Mouse (Mus musculus) adrenal gland, adult 8-10 months (tissue): ENCODE results near the gene Rpl11. TPM values are rescaled to one million over a fixed set of nuclear protein-coding genes. Genes with fewer than 3 reads are reported as not detected.
A peak's percentile ranks its signal among the peaks of the same experiment; 100 is the strongest.
"Not testable (repeated sequence)": the region's sequence is repeated elsewhere in the genome, so short reads cannot be mapped to it uniquely, and the experiment has no call there.

Experiments
- DNase-seq: peaks from one replicate; pipeline ENCODE4 v3.0.0; 2022
- total RNA-seq, 4 experiments: library from RNA; stranded (reverse); gene quantifications; 2 replicates each; pipeline ENCODE4 v1.2.4; 2022

Rpl11 gene
- total RNA-seq, 4 experiments from 2014 or later = 326 to 545 (median 424) TPM

DNA sequence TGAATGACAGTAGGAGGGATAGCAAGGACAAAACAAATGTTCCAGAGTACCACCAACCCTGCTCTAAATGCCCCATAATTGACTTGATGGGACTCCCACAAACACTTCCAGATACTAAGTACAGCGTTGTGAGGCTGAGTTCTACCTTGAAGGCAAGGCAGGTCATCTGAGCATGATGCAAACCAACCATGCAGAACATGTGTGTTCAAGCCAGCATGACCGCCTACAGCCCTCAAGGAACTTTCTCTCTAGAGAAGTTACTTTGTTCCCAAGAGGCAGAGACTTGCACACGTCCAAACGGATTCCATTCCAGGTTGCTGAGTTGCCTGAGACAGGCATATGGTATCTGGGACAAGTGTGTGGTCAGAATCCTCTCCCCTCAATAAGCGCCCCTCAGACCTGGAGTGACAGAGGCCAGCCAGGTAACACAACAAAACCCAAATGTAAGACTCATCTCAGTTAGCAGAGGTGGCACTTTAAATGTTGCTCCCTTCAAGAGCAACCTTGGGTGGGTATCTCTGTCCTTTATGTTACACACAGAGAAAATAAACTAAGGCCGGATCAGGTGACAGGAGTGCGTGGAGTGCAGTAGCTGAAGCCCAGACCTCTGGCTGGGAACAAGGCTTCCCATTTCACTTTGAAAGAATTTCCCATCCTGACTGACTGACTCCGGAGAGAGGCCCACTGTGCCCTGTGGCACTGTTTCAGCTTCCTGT, 25.7 kb downstream of the Rpl11 start:
- no peak for DNase-seq

DNA sequence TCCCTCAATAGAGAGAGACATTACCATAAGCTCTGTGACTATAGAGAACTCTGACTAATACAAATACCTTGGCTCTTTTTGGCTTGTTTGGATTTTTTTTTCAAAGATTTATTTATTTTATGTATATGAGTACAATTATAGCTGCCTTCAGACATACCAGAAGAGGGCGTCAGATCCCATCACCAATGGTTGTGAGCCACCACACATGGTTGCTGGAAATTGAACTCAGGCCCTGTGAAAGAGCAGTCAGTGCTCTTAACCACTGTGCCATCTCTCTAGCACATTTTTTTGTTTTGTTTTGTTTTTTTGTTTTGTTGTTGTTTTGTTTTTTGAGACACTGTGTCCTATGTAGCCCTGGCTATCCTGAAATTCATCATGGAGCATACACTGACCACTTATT, 27.9 kb downstream of the Rpl11 start:
- no peak for DNase-seq

DNA sequence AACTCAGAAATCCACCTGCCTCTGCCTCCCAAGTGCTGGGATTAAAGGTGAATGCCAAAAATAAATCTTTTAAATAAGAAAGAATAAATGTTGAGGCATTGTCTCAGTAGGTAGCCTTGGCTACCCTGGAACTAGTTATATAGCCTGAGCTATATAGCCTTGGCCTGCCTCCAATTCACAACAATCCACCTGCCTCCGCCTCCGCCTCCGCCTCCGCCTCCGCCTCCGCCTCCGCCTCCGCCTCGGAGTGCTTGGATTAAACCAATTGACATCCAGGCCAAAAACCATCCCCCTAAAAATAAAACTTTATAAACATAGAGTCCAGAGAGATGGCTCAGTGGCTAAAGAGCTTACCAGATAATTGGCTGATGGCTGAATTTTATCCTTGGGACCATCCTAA, 30.3 kb downstream of the Rpl11 start:
- no peak for DNase-seq

DNA sequence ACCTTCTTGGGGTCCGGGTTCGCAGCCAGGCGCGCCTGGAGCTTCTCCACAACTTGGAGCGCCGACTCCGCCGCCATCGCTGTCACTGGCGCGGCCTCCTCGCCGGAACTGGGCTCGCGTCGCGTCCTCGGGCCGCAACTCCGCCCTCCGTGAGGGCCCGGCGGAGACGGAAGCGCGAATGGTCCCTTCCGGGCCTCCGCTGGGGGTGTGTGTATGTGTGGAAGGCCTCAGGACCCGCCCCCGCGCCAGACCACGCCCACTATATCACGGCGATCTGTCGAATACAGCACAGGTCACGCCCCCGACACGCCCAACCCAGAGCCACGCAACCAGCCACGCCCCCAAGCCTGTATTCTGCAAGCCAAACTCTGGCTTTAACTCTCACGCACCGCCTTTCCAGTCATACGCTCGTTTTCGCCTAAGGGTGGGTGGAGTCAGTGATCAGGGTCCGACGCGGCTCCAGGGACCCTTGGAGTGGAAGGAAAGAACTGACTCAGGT, 31.6 kb downstream of the Rpl11 start, which contains the start of gene Eloa:
Eloa (minus strand) TSS at position 215 of the 499 bp plus-strand sequence.
- peak; percentile 100 for DNase-seq

DNA sequence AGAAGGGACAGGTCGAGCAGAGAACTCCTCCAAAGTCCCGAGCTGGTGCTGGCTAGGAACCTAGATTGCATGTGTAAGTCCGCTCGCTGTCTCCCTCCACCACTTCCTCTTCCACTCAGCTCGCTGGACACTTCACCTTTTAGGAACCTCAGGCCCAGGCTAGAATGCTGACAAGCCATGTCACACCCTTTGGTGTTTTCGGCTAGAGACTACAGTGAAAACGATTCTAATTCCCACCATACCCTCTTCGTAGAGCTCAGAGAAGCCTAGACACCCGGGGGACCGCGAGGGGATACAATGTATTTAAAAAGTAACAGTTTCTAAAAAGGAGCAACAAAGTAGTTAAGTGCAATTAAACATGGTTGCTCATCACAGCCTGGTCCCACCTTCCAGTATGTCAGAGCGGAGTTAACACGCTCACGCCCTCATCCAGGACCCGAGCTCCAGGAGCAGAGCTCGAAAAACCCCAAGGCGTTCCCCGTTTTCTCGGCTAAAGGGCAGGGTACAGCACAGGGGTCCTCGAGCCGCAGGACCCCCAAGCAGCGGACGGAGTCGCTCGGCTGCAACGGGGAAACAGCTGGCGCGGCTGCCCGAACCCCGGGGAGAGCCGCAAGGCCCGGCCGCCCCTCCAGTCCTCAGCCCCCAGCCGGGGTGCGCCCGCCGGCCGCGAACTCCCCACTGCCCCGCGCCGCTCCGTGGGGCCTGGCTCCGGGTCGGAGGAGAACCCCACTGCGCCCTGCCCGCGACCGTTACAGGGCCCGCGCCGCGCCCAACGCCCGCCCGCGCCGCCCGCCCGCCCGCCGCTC, 32.3 kb downstream of the Rpl11 start:
- DNase-seq = peak; percentile 18

DNA sequence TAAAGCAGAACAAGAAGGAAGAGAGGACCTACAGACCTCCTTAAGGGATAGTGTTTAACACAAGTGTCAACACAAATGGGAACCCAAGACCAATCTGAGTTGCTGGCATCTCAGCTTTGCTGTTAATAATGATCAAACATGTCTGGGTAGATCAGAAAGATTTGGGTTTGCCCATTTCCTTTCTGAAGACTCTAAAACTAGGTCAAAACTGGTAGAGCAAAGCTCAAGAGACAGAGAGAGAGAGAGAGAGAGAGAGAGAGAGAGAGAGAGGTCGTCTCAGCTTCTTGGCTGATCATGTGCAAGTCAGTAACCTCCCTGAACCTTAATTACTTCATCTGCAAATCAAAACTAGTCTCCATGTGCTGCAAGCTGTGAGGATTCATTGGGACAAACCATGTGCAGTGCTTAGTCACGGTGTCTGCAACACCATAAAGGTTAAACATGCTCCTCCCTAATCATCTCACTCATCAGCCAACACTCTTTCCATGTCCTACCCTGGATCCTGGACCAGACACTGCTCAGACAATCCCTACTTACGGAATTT, 37.1 kb downstream of the Rpl11 start:
- no peak for DNase-seq

DNA sequence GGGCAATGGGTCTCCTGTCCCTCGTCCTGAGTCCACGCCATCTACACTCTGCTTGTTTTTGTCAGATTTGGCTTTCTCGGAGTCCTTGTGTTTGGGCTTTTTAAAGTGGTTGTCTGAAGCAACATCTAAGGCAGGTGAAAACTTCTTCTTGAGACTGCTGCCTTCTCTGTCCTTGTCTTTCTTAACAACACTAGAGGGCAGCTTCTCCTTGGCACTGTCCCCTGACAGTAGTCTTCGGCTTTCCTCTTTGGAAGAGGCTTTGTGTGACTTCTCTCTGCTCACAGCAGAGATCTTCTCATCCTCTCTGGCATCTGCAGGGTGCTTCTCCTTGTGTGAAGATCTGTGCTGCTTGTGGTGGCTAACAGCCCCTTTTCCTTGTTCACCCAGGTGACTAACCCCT, 42.6 kb downstream of the Rpl11 start:
- no peak for DNase-seq

DNA sequence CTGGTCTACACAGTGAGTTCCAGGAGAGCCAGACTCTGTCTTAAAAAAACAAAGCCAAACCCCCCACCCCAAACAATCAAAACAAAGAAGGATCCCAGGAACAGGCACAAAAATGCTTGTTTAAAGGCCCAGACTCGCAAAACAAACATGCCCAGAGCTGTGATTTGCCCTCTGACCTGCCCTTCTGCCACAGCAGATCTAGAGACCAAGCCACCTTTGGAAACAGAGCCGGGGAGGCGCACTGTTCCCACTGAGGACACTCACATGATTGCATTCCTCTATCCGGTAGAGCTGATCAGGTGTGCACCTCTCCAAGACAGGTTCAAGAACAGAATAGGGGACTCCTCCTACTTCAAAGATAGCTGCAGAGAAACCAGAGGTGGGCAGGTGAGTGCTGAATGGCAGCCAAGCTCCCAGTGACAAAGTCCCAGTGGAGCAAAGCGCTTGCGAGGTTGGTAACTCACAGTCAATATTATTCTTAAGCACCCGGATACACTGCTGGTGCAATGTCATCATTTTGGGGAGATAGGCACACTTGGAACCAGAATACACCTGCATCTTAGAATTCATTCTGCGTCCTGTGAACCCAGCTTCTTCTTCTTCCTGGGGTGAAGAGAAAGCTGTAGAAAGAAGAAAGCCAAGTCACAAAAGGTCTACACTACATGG, 44.3 kb downstream of the Rpl11 start:
- DNase-seq = no peak

DNA sequence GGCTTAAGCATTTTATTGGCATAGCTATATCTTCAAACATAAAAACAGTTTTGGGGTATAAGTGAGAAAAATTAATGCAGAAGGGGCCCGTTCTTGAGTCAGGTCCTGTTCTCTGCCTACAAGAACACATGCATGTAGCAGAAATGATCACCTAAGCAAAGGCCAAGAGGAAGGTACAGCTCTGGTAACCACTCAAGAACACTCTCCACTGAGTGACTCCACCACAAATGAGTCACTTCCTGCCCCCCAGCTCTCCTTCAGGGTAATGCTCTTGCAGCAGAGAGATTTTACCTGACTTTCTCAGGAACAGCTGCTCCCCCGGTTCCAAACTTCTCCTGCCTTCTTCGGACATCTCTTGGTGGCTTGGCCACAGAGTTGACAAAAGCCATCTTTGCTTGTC, 46.4 kb downstream of the Rpl11 start:
- no peak for DNase-seq

DNA sequence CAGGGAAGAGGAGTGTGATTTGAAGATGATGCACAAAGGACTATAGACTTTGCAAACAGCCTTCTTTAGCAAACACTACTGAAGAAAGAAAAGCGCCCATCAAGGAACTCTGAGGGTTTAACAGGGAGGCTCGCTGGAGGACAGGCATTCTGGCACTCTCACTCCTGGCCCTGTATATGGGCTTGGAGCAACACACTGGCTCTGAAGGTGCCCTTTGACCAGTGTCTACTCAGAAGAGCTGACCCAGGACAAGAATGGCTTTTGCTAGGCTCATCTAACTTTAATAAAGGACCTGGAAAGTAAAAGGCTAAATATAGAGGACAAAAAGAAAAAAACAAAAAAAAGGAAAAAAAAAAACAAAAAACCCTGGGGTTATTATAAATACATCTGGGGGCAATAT, 48.3 kb downstream of the Rpl11 start:
- no peak for DNase-seq

DNA sequence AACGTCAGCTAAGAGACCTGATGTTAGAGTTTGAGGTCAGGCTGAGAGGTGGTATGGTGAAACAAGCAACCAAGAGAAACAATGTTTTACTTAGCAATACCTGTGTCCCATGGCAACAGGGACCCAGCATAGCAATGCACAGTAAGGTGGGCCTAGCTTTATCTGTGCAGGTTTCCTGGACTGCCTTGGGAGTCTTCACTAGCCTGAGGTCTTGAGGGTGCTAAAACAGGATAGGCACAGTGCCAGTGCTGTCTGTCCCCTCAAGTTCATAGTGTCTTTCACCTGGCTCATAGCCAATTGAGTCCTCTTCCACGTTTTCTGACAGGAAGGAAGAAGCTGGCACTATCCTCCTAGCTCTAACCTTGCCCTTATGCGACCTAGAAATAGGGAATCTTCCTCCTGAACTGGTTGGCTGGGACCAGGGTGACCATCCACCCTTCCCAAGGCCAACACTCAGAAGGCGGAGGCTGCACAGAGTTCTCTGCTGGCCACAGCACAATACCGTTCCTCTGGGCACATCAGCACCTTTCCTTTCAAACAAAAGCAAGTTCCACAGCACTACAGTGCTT, 49.0 kb downstream of the Rpl11 start:
- no peak for DNase-seq

DNA sequence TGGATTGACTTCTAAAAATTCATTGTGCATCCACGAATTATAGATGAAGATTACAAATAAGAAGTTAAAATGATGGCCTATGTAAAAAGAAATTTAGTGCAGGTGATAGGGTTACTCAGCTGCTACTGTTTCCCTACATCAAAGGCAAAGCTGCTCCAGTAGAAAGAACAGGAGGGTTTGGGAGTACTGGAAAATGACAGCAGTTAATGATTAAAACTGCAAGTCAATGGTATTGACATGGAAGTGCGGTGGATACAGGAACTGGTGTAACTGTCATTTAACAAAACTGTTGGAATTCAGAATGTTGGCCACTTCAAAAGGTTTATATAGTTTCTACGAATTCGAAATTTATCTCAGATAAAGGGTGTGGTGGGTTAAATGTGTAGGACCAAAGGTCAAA, 58.1 kb downstream of the Rpl11 start:
- DNase-seq = no peak

DNA sequence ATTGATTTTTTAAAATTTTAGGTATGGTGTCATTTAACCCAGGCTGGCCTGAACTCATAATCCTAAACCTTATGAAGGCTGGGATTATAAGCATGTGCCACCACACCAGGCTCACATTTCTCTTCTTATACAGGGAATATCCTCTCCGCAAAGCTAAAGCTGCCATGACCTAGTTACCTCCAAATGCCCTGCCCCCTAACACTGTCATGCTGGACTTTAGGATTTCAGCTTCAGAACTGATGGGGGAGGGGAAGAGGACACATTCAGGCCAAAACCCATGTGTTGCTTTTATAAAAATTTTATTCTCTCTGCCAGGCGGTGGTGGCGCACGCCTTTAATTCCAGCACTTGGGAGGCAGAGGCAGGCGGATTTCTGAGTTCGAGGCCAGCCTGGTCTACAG, 59.3 kb downstream of the Rpl11 start:
- DNase-seq = no peak

DNA sequence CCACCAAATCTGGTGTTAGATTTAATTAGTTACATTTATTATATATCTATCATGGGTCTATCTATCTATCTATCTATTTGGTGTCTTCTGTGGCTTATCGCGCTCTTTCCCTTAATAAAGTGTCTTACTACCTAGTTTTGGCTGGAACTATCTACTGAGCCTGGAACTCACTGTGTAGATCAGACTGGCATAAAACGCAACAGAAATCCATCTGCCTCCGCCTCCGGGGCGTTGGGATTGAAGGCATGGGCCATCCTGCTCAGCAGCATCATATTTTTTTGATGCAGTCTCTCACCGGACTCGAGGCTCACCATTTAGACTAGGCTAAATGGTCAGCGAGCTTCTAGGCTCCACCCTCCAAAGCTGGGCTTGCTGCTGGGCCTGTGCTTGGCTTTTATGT, 65.5 kb downstream of the Rpl11 start:
- DNase-seq = no peak

DNA sequence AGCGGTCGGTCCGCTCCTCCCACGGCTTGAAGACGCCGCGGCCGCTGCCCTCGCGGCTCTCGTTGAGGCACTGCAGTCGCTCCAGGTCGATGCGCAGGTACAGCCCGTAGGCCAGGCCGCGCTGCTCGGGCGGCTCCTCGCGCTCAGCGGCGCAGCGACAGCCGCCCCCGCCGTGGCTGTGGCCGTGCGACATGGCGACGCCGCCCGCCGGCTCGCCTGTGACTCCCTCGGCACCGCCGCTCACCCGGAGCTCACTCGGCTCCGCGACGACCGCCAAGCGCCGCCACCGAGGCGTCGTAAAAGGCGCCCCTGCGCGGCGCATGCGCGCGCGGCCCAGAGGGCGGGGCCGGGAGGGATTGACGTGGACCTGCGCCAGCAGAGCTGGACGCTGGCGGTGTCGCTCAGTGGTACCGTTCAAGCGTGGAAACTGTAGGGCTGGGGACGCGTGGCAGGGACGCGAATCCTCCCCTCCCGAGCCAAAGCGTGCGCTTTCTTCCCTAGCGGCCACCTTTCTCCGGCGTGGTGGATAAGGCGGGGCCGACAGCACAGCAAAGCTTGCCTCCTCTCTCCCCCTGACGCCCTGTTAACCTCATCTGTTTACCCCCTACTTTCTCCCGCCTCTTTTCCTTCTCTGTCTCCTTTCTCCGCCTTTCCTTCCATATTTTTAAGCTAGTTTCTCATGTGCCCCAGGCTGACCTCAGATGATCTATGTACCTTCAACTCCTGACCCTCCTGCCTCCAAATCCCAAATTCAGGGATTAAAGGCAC, 66.1 kb downstream of the Rpl11 start, which contains the start of gene Pithd1:
Pithd1 (minus strand) TSS at position 322 of the 768 bp plus-strand sequence.
- peak; percentile 88 for DNase-seq

DNA sequence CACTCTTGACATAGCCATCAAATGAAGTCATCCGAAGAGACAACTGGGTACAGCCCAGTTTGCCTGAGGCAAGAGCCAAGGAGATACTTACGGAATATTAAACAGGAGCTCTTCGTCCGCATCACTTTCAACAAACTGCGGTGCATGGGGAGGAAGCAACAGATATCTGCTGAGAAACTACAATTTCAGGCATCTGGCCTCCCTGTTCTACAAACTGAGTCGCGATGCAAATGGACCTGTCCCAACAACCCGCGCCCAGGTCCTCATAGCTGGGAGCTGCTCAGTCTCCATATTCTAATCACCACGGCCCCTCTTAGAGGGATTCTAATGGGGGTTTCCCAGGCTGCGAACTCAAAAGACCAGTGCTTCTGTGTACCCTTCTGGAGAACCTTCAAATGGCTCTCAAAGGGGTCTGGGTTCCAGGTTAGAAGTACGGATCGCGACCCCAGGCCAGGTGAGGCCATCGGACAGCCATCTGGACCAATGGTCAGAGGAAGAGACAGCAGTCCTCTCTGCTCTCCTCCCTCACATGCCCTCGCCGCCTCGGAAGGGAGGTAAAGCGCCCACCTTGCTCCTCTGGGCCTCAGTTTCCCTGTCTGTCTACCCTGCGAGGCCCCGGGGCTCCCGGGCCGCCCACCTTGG, 66.8 kb downstream of the Rpl11 start:
- DNase-seq = no peak

DNA sequence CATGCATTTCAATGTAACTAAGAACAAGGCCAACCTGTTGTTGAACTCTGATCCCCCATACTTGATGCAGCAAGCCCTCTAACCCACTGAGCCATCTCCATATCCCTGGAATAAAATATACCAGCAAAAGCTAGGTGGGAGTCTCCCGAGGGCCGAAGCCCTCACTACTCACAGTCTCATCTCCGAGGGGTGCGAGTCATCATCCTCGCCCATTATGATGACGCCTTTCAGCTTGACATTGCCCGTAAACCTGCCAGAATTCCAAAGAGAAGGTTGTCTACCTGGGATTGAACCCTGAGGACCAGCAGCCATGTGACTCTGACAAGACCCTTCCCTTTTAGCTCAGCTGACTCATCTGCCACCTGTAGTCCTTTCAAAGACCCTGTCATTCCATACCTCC, 67.5 kb downstream of the Rpl11 start:
- no peak for DNase-seq

DNA sequence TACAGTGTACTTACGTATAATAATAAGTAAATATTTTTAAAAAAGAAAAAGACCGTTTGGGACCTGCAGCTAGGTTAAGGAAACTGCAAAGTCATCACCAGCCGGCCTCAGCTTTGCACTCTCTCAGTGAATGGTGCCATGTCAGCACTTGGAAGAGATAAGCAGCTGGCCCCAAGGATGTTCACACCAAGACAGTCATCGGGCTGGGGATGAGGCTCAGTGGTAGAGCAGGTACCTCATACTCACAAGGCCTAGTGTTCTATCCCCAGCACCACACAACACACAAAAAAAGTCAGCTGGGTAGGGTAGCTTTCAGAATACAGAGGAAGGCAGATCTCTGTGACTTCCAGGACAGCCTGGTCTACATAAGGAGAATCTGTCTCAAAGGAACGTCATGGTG, 68.0 kb downstream of the Rpl11 start:
- DNase-seq = no peak

DNA sequence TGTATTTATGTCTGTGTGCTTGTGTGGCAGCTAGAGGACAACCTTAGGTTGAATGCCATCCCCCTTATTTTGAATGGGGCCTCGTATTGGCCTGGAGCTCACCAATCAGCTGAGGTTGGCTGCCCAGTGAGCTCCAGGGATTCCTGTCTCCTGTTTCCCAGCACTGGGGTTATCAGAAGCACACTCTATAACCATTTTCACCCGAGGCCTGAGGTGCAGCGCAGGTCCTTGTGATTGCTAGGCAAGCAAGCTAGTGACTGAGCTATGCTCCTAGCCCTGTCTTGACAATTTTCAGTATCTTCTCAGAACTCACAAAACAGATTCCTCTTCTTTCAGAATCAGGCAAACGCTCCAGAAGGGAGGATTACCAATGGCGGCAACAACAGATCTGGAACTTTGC, 68.7 kb downstream of the Rpl11 start:
- DNase-seq = no peak

DNA sequence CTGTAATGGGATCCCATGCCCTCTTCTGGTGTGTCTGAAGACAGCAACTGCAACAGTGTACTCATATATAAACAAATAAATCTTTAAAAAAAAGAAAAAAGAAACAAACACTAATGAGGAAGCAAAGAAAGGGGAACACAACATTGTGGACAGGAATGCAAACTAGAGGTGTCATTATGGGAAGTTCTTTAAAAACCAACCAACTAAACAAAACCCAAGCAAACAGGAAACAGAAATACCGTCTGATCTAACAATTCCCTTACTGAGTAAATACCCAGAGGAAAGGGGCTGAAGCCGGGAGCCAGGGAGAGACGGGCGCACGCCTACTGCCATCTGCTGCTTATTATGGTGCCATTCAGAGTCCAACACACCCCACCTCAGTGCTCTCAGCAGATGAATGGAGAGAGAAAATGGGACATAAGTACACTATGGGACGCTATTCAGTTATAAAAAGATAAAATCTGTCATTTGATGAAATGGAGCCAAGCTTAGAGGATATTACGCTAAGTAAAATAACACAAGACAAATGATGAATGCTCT, 71.6 kb downstream of the Rpl11 start:
- DNase-seq = no peak

DNA sequence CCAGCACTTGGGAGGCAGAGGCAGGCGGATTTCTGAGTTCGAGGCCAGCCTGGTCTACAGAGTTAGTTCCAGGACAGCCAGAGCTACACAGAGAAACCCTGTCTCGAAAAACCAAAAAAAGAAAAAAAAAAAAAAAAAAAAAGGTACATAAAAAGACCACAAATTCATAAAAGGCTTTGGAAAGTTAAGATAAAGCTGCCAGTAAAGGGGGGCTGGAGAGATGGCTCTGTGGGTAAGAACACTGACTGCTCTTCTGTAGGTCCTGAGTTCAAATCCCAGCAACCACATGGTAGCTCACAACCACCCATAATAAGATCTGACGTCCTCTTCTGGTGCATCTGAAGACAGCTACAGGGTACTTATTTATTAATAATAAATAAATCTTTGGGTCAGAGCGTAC, 73.0 kb downstream of the Rpl11 start:
- not testable (repeated sequence) for DNase-seq
